Mouse (Mus musculus) erythroblast, embryonic 14.5 days (primary cell): ENCODE results near the gene Mettl21c.

Experiments
- GATA1 ChIP-seq: IDR thresholded peaks from 2 replicates; pipeline ENCODE4 v1.6.1; 2012; ENCODE audit warnings: low read length, inconsistent platforms, mixed read lengths
- TAL1 ChIP-seq: IDR thresholded peaks from 3 replicates; pipeline ENCODE4 v1.6.1; 2012; ENCODE audit warnings: low read length, inconsistent platforms, mixed read lengths

DNA sequence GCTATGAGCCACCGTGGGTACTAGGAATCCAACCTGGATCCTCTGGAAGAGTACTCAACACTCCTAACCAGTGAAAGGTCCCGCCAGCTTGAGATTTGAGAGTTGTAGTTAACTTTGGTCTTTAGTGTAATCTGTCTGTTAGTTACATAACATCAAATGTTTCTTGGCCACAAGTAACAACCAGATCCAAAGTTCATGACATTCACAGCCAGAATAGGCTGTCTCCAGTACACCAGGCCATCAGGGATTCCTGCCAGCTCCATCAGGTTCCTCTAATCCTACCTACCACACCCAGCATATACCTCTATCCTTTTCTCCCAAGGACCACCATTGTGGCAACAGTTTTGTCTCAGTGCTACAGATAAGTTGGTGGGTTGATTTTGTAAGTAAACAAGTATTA is 4.3 kb downstream of the Mettl21c start:
- TF ChIP-seq GATA1 = no peak
- no peak for TF ChIP-seq TAL1
